Mouse (Mus musculus) lung, adult 2 months (tissue): ENCODE results near the gene Eif1ad.

Experiments
- CTCF ChIP-seq: fragments of 200-500 bp; IDR thresholded peaks from 2 replicates; pipeline ENCODE4 v1.5.1; 2011; ENCODE audit warnings: mild to moderate bottlenecking, low read length, control low read depth; ENCODE audit not compliant: insufficient read depth
- POLR2A ChIP-seq: fragments of 200-500 bp; IDR thresholded peaks from 2 replicates; pipeline ENCODE4 v1.6.1; 2011; ENCODE audit warnings: low read depth, mild to moderate bottlenecking, control low read depth, low read length, borderline replicate concordance; ENCODE audit errors: extremely low read depth

DNA sequence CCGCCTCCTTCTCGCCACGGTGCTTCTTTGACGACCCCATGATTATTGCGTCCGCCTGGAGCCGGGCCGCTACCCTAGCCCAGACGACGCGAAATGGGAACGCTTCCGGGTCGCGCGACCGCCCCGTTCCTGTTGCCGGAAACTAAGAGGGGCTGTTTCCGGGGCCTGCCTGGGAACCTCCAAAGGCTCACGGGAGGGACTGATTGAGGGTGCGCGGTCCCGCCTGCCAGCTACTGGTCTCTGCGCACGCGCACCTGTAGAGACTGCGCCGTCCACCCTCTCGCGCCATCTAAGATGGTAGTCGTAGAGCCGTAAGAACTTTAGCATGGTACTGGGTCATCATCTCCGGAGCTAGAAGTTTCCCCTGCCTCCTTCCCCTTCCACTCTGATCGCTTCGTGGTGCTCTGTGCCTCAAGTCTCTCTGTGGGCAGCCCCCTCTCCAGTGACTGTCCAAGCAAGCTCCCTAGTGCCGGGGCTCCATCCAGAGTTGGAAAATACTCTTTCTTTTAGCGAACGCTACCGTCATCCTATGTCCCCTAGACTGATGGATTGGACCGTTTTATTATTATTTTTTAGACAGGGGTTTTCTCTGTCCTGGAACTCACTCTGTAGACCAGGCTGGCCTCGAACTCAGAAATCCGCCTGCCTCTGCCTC lies 22.2 kb downstream of the Eif1ad start, which contains the start of gene Sart1:
- TF ChIP-seq CTCF, result no peak
- peak; percentile 96 for TF ChIP-seq POLR2A
